12 mouse cellular contexts compared by ENCODE assay signal in the genomic region with DNA sequence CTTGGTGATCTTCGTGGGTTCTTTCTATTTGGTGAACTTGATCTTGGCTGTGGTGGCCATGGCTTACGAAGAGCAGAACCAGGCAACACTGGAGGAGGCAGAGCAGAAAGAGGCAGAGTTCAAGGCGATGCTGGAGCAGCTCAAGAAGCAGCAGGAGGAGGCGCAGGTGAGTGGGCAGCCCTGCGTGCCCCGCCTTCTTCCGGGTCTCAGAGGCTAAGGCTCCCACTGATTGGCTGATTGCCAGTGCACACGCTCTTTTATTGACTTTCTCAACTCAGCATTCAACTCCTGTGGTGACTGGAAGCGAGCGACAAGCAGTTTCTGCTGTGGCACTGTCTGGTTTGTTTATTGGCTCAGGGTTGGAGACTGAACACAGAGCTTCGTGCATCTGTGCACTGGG.
DNase-seq lines count a peak whose midpoint lies in the region; ATAC-seq and TF ChIP-seq lines count a peak whose summit lies in the region.
"Had no signal": no experiment of that assay in that cellular context is flagged by ENCODE, and none has a peak within 500 bp of the region (broad histone marks: within the 10 kb centered on the region; RNA-seq: fewer than 3 reads in every experiment).

No protein-coding gene starts in this region.

- H3K4me1 ChIP-seq in kidney, adult 2 months (ENCODE audit: control insufficient read depth, insufficient read depth, low read length): no peaks in the 10 kb centered on the region
- H3K4me1 ChIP-seq in kidney, embryonic 15.5 days: peaks cover 15% of the 10 kb centered on the region; the same call in 1 of the 2 replicates
- H3K4me1 ChIP-seq in heart, embryonic 12.5 days (replicated peaks): no peaks in the 10 kb centered on the region; the same call in 1 of the 2 replicates

- no peak overlapping the region for H3K27ac ChIP-seq in kidney, adult 2 months (ENCODE audit: insufficient read depth, low read depth, low read length)
- no peak overlapping the region for H3K27ac ChIP-seq in kidney, embryonic 15.5 days
- no peak overlapping the region for H3K27ac ChIP-seq in heart, embryonic 12.5 days (ENCODE audit: poor library complexity, severe bottlenecking)
- H3K27ac ChIP-seq: neural tube, embryonic 12.5 days had no signal

- no peak for TF ChIP-seq POLR2A in kidney, adult 2 months (IDR thresholded peaks at IDR 0.05; ENCODE audit: low read depth, low read length)

- H3K36me3 ChIP-seq in kidney, adult 2 months (ENCODE audit: control insufficient read depth, insufficient read depth, low read length): no peaks in the 10 kb centered on the region
- no peaks in the 10 kb centered on the region for H3K36me3 ChIP-seq in kidney, embryonic 15.5 days
- H3K36me3 ChIP-seq in heart, embryonic 12.5 days: no peaks in the 10 kb centered on the region

- no peak for TF ChIP-seq CTCF in kidney, adult 2 months (conservative IDR thresholded peaks at IDR 0.05; ENCODE audit: insufficient read depth, insufficient read length, low read depth, low read length)

- no peak for ATAC-seq in kidney, embryonic 15.5 days (replicated peaks; ENCODE audit: low FRiP score)
- peak; percentile 54 for ATAC-seq in activated CD4-positive, CD25-positive, alpha-beta regulatory T cell, adult 4 months
- ATAC-seq in heart, embryonic 12.5 days (ENCODE audit: insufficient number of reproducible peaks, low FRiP score): no peak
- ATAC-seq: hindbrain, embryonic 16.5 days had no signal

- H3K4me2 ChIP-seq in kidney, embryonic 15.5 days: no peak overlapping the region
- no peak overlapping the region for H3K4me2 ChIP-seq in heart, embryonic 12.5 days
- H3K4me2 ChIP-seq: neural tube, embryonic 12.5 days had no signal

- H3K9me3 ChIP-seq in kidney, embryonic 15.5 days (replicated peaks): no peaks in the 10 kb centered on the region
- H3K9me3 ChIP-seq in heart, embryonic 12.5 days (replicated peaks): no peaks in the 10 kb centered on the region
- H3K9me3 ChIP-seq: neural tube, embryonic 12.5 days had no signal

- peak; percentile 2 for DNase-seq in kidney, adult 2 months
- peak; percentile 80 for DNase-seq in A20 (ENCODE audit: low read depth, low spot score)
- DNase-seq in lung, postnatal 14 days: peak; percentile 17
- DNase-seq in spleen, adult 12 weeks (ENCODE audit: low spot score): no peak
- no peak for DNase-seq in neural tube, embryonic 10.5 days (ENCODE audit: extremely low spot score, low spot score)
- DNase-seq: adrenal gland, adult 2 months; cerebellum, adult 11-12 months had no signal

- no peak overlapping the region for H3K9ac ChIP-seq in kidney, embryonic 15.5 days
- no peak overlapping the region for H3K9ac ChIP-seq in heart, embryonic 12.5 days
- H3K9ac ChIP-seq: neural tube, embryonic 12.5 days had no signal

- no peaks in the 10 kb centered on the region for H3K27me3 ChIP-seq in kidney, adult 2 months (replicated peaks; ENCODE audit: control insufficient read depth, insufficient read depth, low read length)
- H3K27me3 ChIP-seq in kidney, embryonic 15.5 days: no peaks in the 10 kb centered on the region
- H3K27me3 ChIP-seq in heart, embryonic 12.5 days (replicated peaks): 0 out of 2 replicates have a peak, but pooled peaks cover 7% of the 10 kb centered on the region
- H3K27me3 ChIP-seq: neural tube, embryonic 12.5 days had no signal

- H3K4me3 ChIP-seq in kidney, adult 2 months (ENCODE audit: insufficient read depth, low read depth, low read length): no peak overlapping the region
- H3K4me3 ChIP-seq in kidney, embryonic 15.5 days (replicated peaks): no peak overlapping the region
- H3K4me3 ChIP-seq in heart, embryonic 12.5 days: no peak overlapping the region
- H3K4me3 ChIP-seq: neural tube, embryonic 12.5 days had no signal

- WGBS in kidney, adult 2 months: 48% methylated on average over 11 of the region's 11 CpGs
- WGBS in kidney, embryonic 15.5 days: 34% methylated on average over 11 of the region's 11 CpGs
- WGBS in heart, embryonic 12.5 days: 43% methylated on average over 11 of the region's 11 CpGs

Comparison
In these comparisons a context has a peak if more than half of its experiments do, and no peak if none do; other contexts are left out.
1. DNase-seq: peak in kidney, adult 2 months (single experiment), A20 (single experiment) and lung, postnatal 14 days (single experiment); none in spleen, adult 12 weeks (single experiment) and neural tube, embryonic 10.5 days (single experiment).